Mouse (Mus musculus): ENCODE results near the gene Gramd4. TPM values are rescaled to one million over a fixed set of nuclear protein-coding genes. Genes with fewer than 3 reads are reported as not detected.
A peak's percentile ranks its signal among the peaks of the same experiment; 100 is the strongest.

Gramd4 gene
- polyA plus RNA-seq, 1 experiment from 2014 or later: 7.6 TPM

- H3K36me3 ChIP-seq (ENCODE audit: control insufficient read depth, insufficient read depth, low read length): no peaks in the 10 kb centered on the region
- H3K4me1 ChIP-seq (ENCODE audit: control insufficient read depth, insufficient read depth, low read length): peaks cover 17% of the 10 kb centered on the region; the same call in 1 of the 2 replicates
- H3K27ac ChIP-seq (replicated peaks; ENCODE audit: low read depth, low read length): no peak overlapping the region
- 64% methylated on average over 18 of the region's 18 CpGs for WGBS
- no peak overlapping the region for H3K4me3 ChIP-seq (ENCODE audit: low read depth, low read length)
- H3K9me3 ChIP-seq (ENCODE audit: control insufficient read depth, low read length): no peaks in the 10 kb centered on the region
- no peaks in the 10 kb centered on the region for H3K27me3 ChIP-seq (replicated peaks; ENCODE audit: control insufficient read depth, insufficient read depth, low read length)
- H3K9ac ChIP-seq (ENCODE audit: low read depth, low read length): no peak overlapping the region
- ATAC-seq (ENCODE audit: low read depth): no peak
- H3K4me2 ChIP-seq (ENCODE audit: low read depth, low read length): no peak overlapping the region
- DNase-seq (ENCODE audit: low spot score): no peak
These were observed 21.2 kb downstream of the Gramd4 start for GRCm38 (mm10) chr15:86078481-86079216.

GRCm38 (mm10) chr15:86079467-86079866 is 22.0 kb downstream of the Gramd4 start:
- no peak overlapping the region for H3K9ac ChIP-seq (ENCODE audit: low read depth, low read length)
- no peak overlapping the region for H3K27ac ChIP-seq (replicated peaks; ENCODE audit: low read depth, low read length)
- peaks cover 19% of the 10 kb centered on the region; the same call in 1 of the 2 replicates for H3K4me1 ChIP-seq (ENCODE audit: control insufficient read depth, insufficient read depth, low read length)
- 58% methylated on average over 5 of the region's 5 CpGs for WGBS
- ATAC-seq (ENCODE audit: low read depth): no peak
- H3K4me3 ChIP-seq (ENCODE audit: low read depth, low read length): no peak overlapping the region
- DNase-seq (ENCODE audit: low spot score): no peak
- H3K4me2 ChIP-seq (ENCODE audit: low read depth, low read length): no peak overlapping the region
- no peaks in the 10 kb centered on the region for H3K9me3 ChIP-seq (ENCODE audit: control insufficient read depth, low read length)
- no peaks in the 10 kb centered on the region for H3K36me3 ChIP-seq (ENCODE audit: control insufficient read depth, insufficient read depth, low read length)
- no peaks in the 10 kb centered on the region for H3K27me3 ChIP-seq (replicated peaks; ENCODE audit: control insufficient read depth, insufficient read depth, low read length)

GRCm38 (mm10) chr15:86079876-86080275 is 22.4 kb downstream of the Gramd4 start:
- DNase-seq (ENCODE audit: low spot score): no peak
- no peaks in the 10 kb centered on the region for H3K9me3 ChIP-seq (ENCODE audit: control insufficient read depth, low read length)
- peaks cover 19% of the 10 kb centered on the region; the same call in 1 of the 2 replicates for H3K4me1 ChIP-seq (ENCODE audit: control insufficient read depth, insufficient read depth, low read length)
- no peaks in the 10 kb centered on the region for H3K27me3 ChIP-seq (replicated peaks; ENCODE audit: control insufficient read depth, insufficient read depth, low read length)
- WGBS: 64% methylated on average over 4 of the region's 4 CpGs
- H3K4me3 ChIP-seq (ENCODE audit: low read depth, low read length): no peak overlapping the region
- H3K9ac ChIP-seq (ENCODE audit: low read depth, low read length): no peak overlapping the region
- H3K4me2 ChIP-seq (ENCODE audit: low read depth, low read length): no peak overlapping the region
- H3K27ac ChIP-seq (replicated peaks; ENCODE audit: low read depth, low read length): no peak overlapping the region
- H3K36me3 ChIP-seq (ENCODE audit: control insufficient read depth, insufficient read depth, low read length): no peaks in the 10 kb centered on the region
- ATAC-seq (ENCODE audit: low read depth): no peak

GRCm38 (mm10) chr15:86080408-86080807 is 22.9 kb downstream of the Gramd4 start:
- no peak overlapping the region for H3K9ac ChIP-seq (ENCODE audit: low read depth, low read length)
- 79% methylated on average over 1 of the region's 1 CpGs for WGBS
- ATAC-seq (ENCODE audit: low read depth) (no peak), DNase-seq (ENCODE audit: low spot score) (no peak)
- H3K9me3 ChIP-seq (ENCODE audit: control insufficient read depth, low read length): no peaks in the 10 kb centered on the region
- no peaks in the 10 kb centered on the region for H3K36me3 ChIP-seq (ENCODE audit: control insufficient read depth, insufficient read depth, low read length)
- no peak overlapping the region for H3K4me2 ChIP-seq (ENCODE audit: low read depth, low read length)
- H3K4me3 ChIP-seq (ENCODE audit: low read depth, low read length): no peak overlapping the region
- H3K27me3 ChIP-seq (replicated peaks; ENCODE audit: control insufficient read depth, insufficient read depth, low read length): no peaks in the 10 kb centered on the region
- no peak overlapping the region for H3K27ac ChIP-seq (replicated peaks; ENCODE audit: low read depth, low read length)
- H3K4me1 ChIP-seq (ENCODE audit: control insufficient read depth, insufficient read depth, low read length): peaks cover 19% of the 10 kb centered on the region

- Histone ChIP-seq H3K36me3 (ENCODE audit: control insufficient read depth, insufficient read depth, low read length) (no peaks in the 10 kb centered on the region), H3K9me3 (ENCODE audit: control insufficient read depth, low read length) (no peaks in the 10 kb centered on the region), H3K27me3 (replicated peaks; ENCODE audit: control insufficient read depth, insufficient read depth, low read length) (no peaks in the 10 kb centered on the region), H3K4me2 (ENCODE audit: low read depth, low read length) (no peak overlapping the region), H3K27ac (replicated peaks; ENCODE audit: low read depth, low read length) (no peak overlapping the region), H3K9ac (ENCODE audit: low read depth, low read length) (no peak overlapping the region), H3K4me3 (ENCODE audit: low read depth, low read length) (no peak overlapping the region), H3K4me1 (ENCODE audit: control insufficient read depth, insufficient read depth, low read length) (peaks cover 31% of the 10 kb centered on the region)
- DNase-seq (ENCODE audit: low spot score): no peak
- WGBS: 62% methylated on average over 12 of the region's 12 CpGs
- no peak for ATAC-seq (ENCODE audit: low read depth)
These were observed 24.2 kb downstream of the Gramd4 start for GRCm38 (mm10) chr15:86081654-86082053.

GRCm38 (mm10) chr15:86082551-86082961 is 25.1 kb downstream of the Gramd4 start:
- no peak for DNase-seq (ENCODE audit: low spot score)
- WGBS: 82% methylated on average over 11 of the region's 11 CpGs
- no peak overlapping the region for H3K9ac ChIP-seq (ENCODE audit: low read depth, low read length)

GRCm38 (mm10) chr15:86083261-86083741 is 25.8 kb downstream of the Gramd4 start:
- no peak for ATAC-seq (ENCODE audit: low read depth)
- Histone ChIP-seq H3K27ac (replicated peaks; ENCODE audit: low read depth, low read length) (no peak overlapping the region), H3K4me2 (ENCODE audit: low read depth, low read length) (no peak overlapping the region), H3K4me3 (ENCODE audit: low read depth, low read length) (no peak overlapping the region), H3K27me3 (replicated peaks; ENCODE audit: control insufficient read depth, insufficient read depth, low read length) (no peaks in the 10 kb centered on the region), H3K9me3 (ENCODE audit: control insufficient read depth, low read length) (no peaks in the 10 kb centered on the region), H3K36me3 (ENCODE audit: control insufficient read depth, insufficient read depth, low read length) (no peaks in the 10 kb centered on the region), H3K4me1 (ENCODE audit: control insufficient read depth, insufficient read depth, low read length) (peaks cover 35% of the 10 kb centered on the region), H3K9ac (ENCODE audit: low read depth, low read length) (no peak overlapping the region)
- DNase-seq (ENCODE audit: low spot score): no peak
- 38% methylated on average over 6 of the region's 6 CpGs for WGBS

More at GRCm38 (mm10) chr15:86082551-86082961, 25.1 kb downstream of the Gramd4 start:
- Histone ChIP-seq H3K9me3 (ENCODE audit: control insufficient read depth, low read length) (no peaks in the 10 kb centered on the region), H3K4me1 (ENCODE audit: control insufficient read depth, insufficient read depth, low read length) (peaks cover 35% of the 10 kb centered on the region), H3K4me2 (ENCODE audit: low read depth, low read length) (no peak overlapping the region), H3K4me3 (ENCODE audit: low read depth, low read length) (no peak overlapping the region), H3K36me3 (ENCODE audit: control insufficient read depth, insufficient read depth, low read length) (no peaks in the 10 kb centered on the region), H3K27ac (replicated peaks; ENCODE audit: low read depth, low read length) (no peak overlapping the region), H3K27me3 (replicated peaks; ENCODE audit: control insufficient read depth, insufficient read depth, low read length) (no peaks in the 10 kb centered on the region)
- no peak for ATAC-seq (ENCODE audit: low read depth)

- no peaks in the 10 kb centered on the region for H3K27me3 ChIP-seq (replicated peaks; ENCODE audit: control insufficient read depth, insufficient read depth, low read length)
- H3K9ac ChIP-seq (ENCODE audit: low read depth, low read length): no peak overlapping the region
- no peaks in the 10 kb centered on the region for H3K9me3 ChIP-seq (ENCODE audit: control insufficient read depth, low read length)
- H3K36me3 ChIP-seq (ENCODE audit: control insufficient read depth, insufficient read depth, low read length): no peaks in the 10 kb centered on the region
- peak; percentile 63 for DNase-seq (ENCODE audit: low spot score)
- H3K27ac ChIP-seq (replicated peaks; ENCODE audit: low read depth, low read length): peak overlapping the region; percentile 68
- H3K4me3 ChIP-seq (ENCODE audit: low read depth, low read length): no peak overlapping the region
- H3K4me1 ChIP-seq (ENCODE audit: control insufficient read depth, insufficient read depth, low read length): peaks cover 40% of the 10 kb centered on the region
- peak overlapping the region; percentile 23; the same call in 1 of the 2 replicates for H3K4me2 ChIP-seq (ENCODE audit: low read depth, low read length)
- peak; percentile 20; the same call in 1 of the 2 replicates for ATAC-seq (ENCODE audit: low read depth)
- WGBS: 32% methylated on average over 17 of the region's 17 CpGs
These were observed 28.1 kb downstream of the Gramd4 start for GRCm38 (mm10) chr15:86085301-86086225.
